18 mouse cellular contexts compared by ENCODE assay signal in the genomic region with DNA sequence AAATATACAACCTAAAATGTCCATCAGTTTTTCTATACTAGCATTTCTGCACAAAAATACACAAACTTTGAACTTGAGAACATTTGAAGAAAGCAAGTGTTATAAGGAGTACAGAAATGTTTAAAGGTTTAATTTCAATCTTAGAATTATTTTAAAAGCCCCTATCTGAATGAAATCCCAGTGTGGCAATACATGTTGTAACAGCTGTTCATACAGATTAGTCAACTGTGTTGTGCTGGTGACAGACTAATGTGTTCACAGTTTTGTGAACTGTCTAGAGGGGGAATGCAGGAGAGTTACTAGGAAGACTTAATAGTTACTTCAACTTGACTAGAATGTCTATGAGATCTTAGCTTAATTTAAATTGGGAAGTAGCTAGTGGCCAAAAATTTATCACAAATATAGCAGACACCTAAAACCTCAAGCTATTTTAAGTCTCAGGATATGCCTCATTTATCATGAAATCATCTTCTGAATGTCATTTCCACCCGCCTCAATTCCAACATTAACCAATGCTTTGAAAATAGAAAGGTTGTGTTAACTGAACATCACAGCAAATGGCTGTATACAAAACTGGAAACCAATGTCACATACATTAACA. TPM values are rescaled to one million over a fixed set of nuclear protein-coding genes. Genes with fewer than 3 reads are reported as not detected.
DNase-seq lines count a peak whose midpoint lies in the region; ATAC-seq and TF ChIP-seq lines count a peak whose summit lies in the region.
"Had no signal": no experiment of that assay in that cellular context is flagged by ENCODE, and none has a peak within 500 bp of the region (broad histone marks: within the 10 kb centered on the region; RNA-seq: fewer than 3 reads in every experiment).

No protein-coding gene starts in this region.

- DNase-seq in cerebellum, adult 9-11 months = peak; percentile 2
- DNase-seq in cerebellum, adult 11 months = no peak
- peak; percentile 22 for DNase-seq in liver, adult 2 months (ENCODE audit: extremely low read depth, low read depth, low spot score)
- DNase-seq in A20 (ENCODE audit: low read depth, low spot score) = peak; percentile 20
- DNase-seq in spleen, postnatal 36 days (ENCODE audit: low spot score in 2 of 2) = no peak
- DNase-seq: adrenal gland, postnatal 25 days; heart, adult 11 months; kidney, adult 11 months; kidney, postnatal 4 days had no signal

- no peak for ATAC-seq in liver, embryonic 12.5 days
- ATAC-seq in granulocyte monocyte progenitor cell, adult 5-6 weeks (replicated peaks; ENCODE audit: poor library complexity, severe bottlenecking) = peak; percentile 74
- ATAC-seq in neural tube, embryonic 15.5 days (ENCODE audit: low FRiP score) = no peak
- ATAC-seq: midbrain, embryonic 15.5 days had no signal

- no peak for TF ChIP-seq CTCF in liver, adult 2 months (IDR thresholded peaks at IDR 0.05; ENCODE audit: low read depth, low read length)

- no peaks in the 10 kb centered on the region for H3K9me3 ChIP-seq in liver, embryonic 12.5 days (replicated peaks)
- no peaks in the 10 kb centered on the region for H3K9me3 ChIP-seq in neural tube, embryonic 15.5 days (replicated peaks)
- H3K9me3 ChIP-seq: heart, embryonic 13.5 days; hindbrain, embryonic 13.5 days; kidney, embryonic 15.5 days; limb, embryonic 13.5 days; liver, embryonic 15.5 days; midbrain, embryonic 15.5 days had no signal

- no peak for TF ChIP-seq POLR2A in liver, adult 2 months (IDR thresholded peaks at IDR 0.05; ENCODE audit: extremely low read depth, insufficient read depth, low read length)

- 55% methylated on average over 1 of the region's 1 CpGs for whole genome bisulfite sequencing in liver, adult 2 months
- 28% methylated on average over 1 of the region's 1 CpGs for WGBS in liver, embryonic 12.5 days (ENCODE audit: insufficient replicate concordance)
- WGBS in neural tube, embryonic 15.5 days = 71% methylated on average over 1 of the region's 1 CpGs

- H3K27ac ChIP-seq in liver, adult 2 months (replicated peaks; ENCODE audit: insufficient read depth, low read depth, low read length) = no peak overlapping the region
- no peak overlapping the region for H3K27ac ChIP-seq in liver, embryonic 12.5 days
- no peak overlapping the region for H3K27ac ChIP-seq in neural tube, embryonic 15.5 days (replicated peaks)
- H3K27ac ChIP-seq: heart, embryonic 13.5 days; hindbrain, embryonic 13.5 days; kidney, embryonic 15.5 days; limb, embryonic 13.5 days; liver, embryonic 15.5 days; midbrain, embryonic 15.5 days had no signal

- H3K79me2 ChIP-seq in liver, adult 2 months (ENCODE audit: control insufficient read depth, insufficient read depth, low read length) = peaks cover 22% of the 10 kb centered on the region; the same call in 1 of the 2 replicates

- peaks cover 14% of the 10 kb centered on the region for H3K4me1 ChIP-seq in liver, adult 2 months (ENCODE audit: control insufficient read depth, insufficient read depth, low read length)
- H3K4me1 ChIP-seq in liver, embryonic 12.5 days = peaks cover 24% of the 10 kb centered on the region
- H3K4me1 ChIP-seq in neural tube, embryonic 15.5 days = peaks cover 6% of the 10 kb centered on the region

- peaks cover 2% of the 10 kb centered on the region for H3K36me3 ChIP-seq in liver, adult 2 months (ENCODE audit: control insufficient read depth, insufficient read depth, low read length)
- H3K36me3 ChIP-seq in liver, embryonic 12.5 days = no peaks in the 10 kb centered on the region
- H3K36me3 ChIP-seq in neural tube, embryonic 15.5 days = no peaks in the 10 kb centered on the region
- H3K36me3 ChIP-seq: heart, embryonic 13.5 days; hindbrain, embryonic 13.5 days; kidney, embryonic 15.5 days; limb, embryonic 13.5 days; liver, embryonic 15.5 days; midbrain, embryonic 15.5 days had no signal

- H3K9ac ChIP-seq in liver, adult 2 months (ENCODE audit: low read depth, low read length) = no peak overlapping the region
- no peak overlapping the region for H3K9ac ChIP-seq in liver, embryonic 12.5 days
- no peak overlapping the region for H3K9ac ChIP-seq in neural tube, embryonic 15.5 days (replicated peaks)
- H3K9ac ChIP-seq: heart, embryonic 13.5 days; hindbrain, embryonic 13.5 days; kidney, embryonic 15.5 days; limb, embryonic 13.5 days; liver, embryonic 15.5 days; midbrain, embryonic 15.5 days had no signal

- H3K4me2 ChIP-seq in liver, embryonic 12.5 days = no peak overlapping the region
- H3K4me2 ChIP-seq in neural tube, embryonic 15.5 days = no peak overlapping the region
- H3K4me2 ChIP-seq: heart, embryonic 13.5 days; hindbrain, embryonic 13.5 days; kidney, embryonic 15.5 days; limb, embryonic 13.5 days; liver, embryonic 15.5 days; midbrain, embryonic 15.5 days had no signal

- no peak overlapping the region for H3K4me3 ChIP-seq in liver, adult 2 months (ENCODE audit: insufficient read depth, low read depth, low read length)
- H3K4me3 ChIP-seq in liver, embryonic 12.5 days = no peak overlapping the region
- H3K4me3 ChIP-seq in neural tube, embryonic 15.5 days (replicated peaks) = no peak overlapping the region
- H3K4me3 ChIP-seq: heart, embryonic 13.5 days; hindbrain, embryonic 13.5 days; kidney, embryonic 15.5 days; limb, embryonic 13.5 days; liver, embryonic 15.5 days; midbrain, embryonic 15.5 days had no signal

- no peaks in the 10 kb centered on the region for H3K27me3 ChIP-seq in liver, adult 2 months (ENCODE audit: control insufficient read depth, insufficient read depth, low read length)
- no peaks in the 10 kb centered on the region for H3K27me3 ChIP-seq in liver, embryonic 12.5 days (replicated peaks)
- no peaks in the 10 kb centered on the region for H3K27me3 ChIP-seq in neural tube, embryonic 15.5 days (replicated peaks)
- H3K27me3 ChIP-seq: heart, embryonic 13.5 days; hindbrain, embryonic 13.5 days; kidney, embryonic 15.5 days; limb, embryonic 13.5 days; liver, embryonic 15.5 days; midbrain, embryonic 15.5 days had no signal

RNA-seq across cellular contexts. Expression of gene 1190002N15Rik, which starts 8.6 kb away (rescaled TPM):
- 21.8 and 23.4 TPM in 2 replicates for total RNA-seq in liver, adult 2 months (2014; rRNA removed)
- 10.0 and 10.1 TPM in 2 replicates for polyA plus RNA-seq in liver, adult 2 months (2012; rRNA removed)
- 13.8 and 14.5 TPM in 2 replicates for polyA plus RNA-seq in liver, embryonic 12.5 days (2016; fragmentation: Nextera tagmentation; extraction: Ambion mirVana)
- total RNA-seq in granulocyte monocyte progenitor cell, adult 5-6 weeks (2014; fragmentation: Nextera tagmentation) = 13.3 and 14.3 TPM in 2 replicates
- 11.8 and 18.7 TPM in 2 replicates for total RNA-seq in granulocyte monocyte progenitor cell, adult 5-6 weeks (2017)
- polyA plus RNA-seq in neural tube, embryonic 15.5 days (2015; fragmentation: Nextera tagmentation; extraction: Ambion mirVana) = 8.6 and 13.3 TPM in 2 replicates

Comparison
In these comparisons a context has a peak if more than half of its experiments do, and no peak if none do; other contexts are left out.
1. DNase-seq: peak in cerebellum, adult 9-11 months (single experiment), liver, adult 2 months (single experiment) and A20 (single experiment); none in cerebellum, adult 11 months (single experiment) and spleen, postnatal 36 days (0 of 2).